Mouse (Mus musculus): Measurements from ENCODE around the gene Scarf2. TPM values are rescaled to one million over a fixed set of nuclear protein-coding genes. Genes with fewer than 3 reads are reported as not detected.

The Scarf2 gene
- total RNA-seq, 2 experiments from 2014 or later, result not detected

Other genes with a start within 250 kb of the Scarf2 start
- not detected in 2 replicates for gene Lrrc74b, start 236.0 kb upstream of the Scarf2 start, total RNA-seq (2015; ENCODE audit: low replicate concordance)
- not detected in 2 replicates for gene Lrrc74b, start 236.0 kb upstream of the Scarf2 start, total RNA-seq (2017; ENCODE audit: low replicate concordance)
- not detected in 2 replicates for gene P2rx6, start 235.4 kb upstream of the Scarf2 start, total RNA-seq (2015; ENCODE audit: low replicate concordance)
- gene P2rx6, start 235.4 kb upstream of the Scarf2 start, total RNA-seq (2017; ENCODE audit: low replicate concordance), result not detected in 2 replicates
- gene Slc7a4, start 214.1 kb upstream of the Scarf2 start, total RNA-seq (2015; ENCODE audit: low replicate concordance), result 0.38 and 0.42 TPM in 2 replicates
- 0.84 and 7.1 TPM in 2 replicates for gene Slc7a4, start 214.1 kb upstream of the Scarf2 start, total RNA-seq (2017; ENCODE audit: low replicate concordance)
- 9.6 and 20.5 TPM in 2 replicates for gene Smpd4, start 177.9 kb upstream of the Scarf2 start, total RNA-seq (2015; ENCODE audit: low replicate concordance)
- 14.6 and 19.2 TPM in 2 replicates for gene Smpd4, start 177.9 kb upstream of the Scarf2 start, total RNA-seq (2017; ENCODE audit: low replicate concordance)
- gene Ccdc74a, start 150.8 kb upstream of the Scarf2 start, total RNA-seq (2015; ENCODE audit: low replicate concordance), result not detected in 2 replicates
- gene Ccdc74a, start 150.8 kb upstream of the Scarf2 start, total RNA-seq (2017; ENCODE audit: low replicate concordance), result 0.60 and 1.7 TPM in 2 replicates
- 15.5 and 30.0 TPM in 2 replicates for gene Med15, start 64.4 kb upstream of the Scarf2 start, total RNA-seq (2015; ENCODE audit: low replicate concordance)
- gene Med15, start 64.4 kb upstream of the Scarf2 start, total RNA-seq (2017; ENCODE audit: low replicate concordance), result 16.7 and 20.7 TPM in 2 replicates
- 2.1 and 2.5 TPM in 2 replicates for gene Klhl22, start 37.7 kb upstream of the Scarf2 start, total RNA-seq (2015; ENCODE audit: low replicate concordance)
- gene Klhl22, start 37.7 kb upstream of the Scarf2 start, total RNA-seq (2017; ENCODE audit: low replicate concordance), result 4.3 and 9.0 TPM in 2 replicates
- gene B830017H08Rik, start 35.8 kb downstream of the Scarf2 start, total RNA-seq (2015; ENCODE audit: low replicate concordance), result not detected in 2 replicates
- gene B830017H08Rik, start 35.8 kb downstream of the Scarf2 start, total RNA-seq (2017; ENCODE audit: low replicate concordance), result not detected in 2 replicates
- gene Car15, start 41.1 kb downstream of the Scarf2 start, total RNA-seq (2015; ENCODE audit: low replicate concordance), result 2.5 TPM in 1 of 2 replicates, not detected in the other
- gene Car15, start 41.1 kb downstream of the Scarf2 start, total RNA-seq (2017; ENCODE audit: low replicate concordance), result 1.3 TPM in 1 of 2 replicates, not detected in the other
- gene Gm20518, start 94.4 kb downstream of the Scarf2 start, total RNA-seq (2015; ENCODE audit: low replicate concordance), result 1.0 TPM in 1 of 2 replicates, not detected in the other
- 0.68 TPM in 1 of 2 replicates, not detected in the other for gene Gm20518, start 94.4 kb downstream of the Scarf2 start, total RNA-seq (2017; ENCODE audit: low replicate concordance)
- not detected in 2 replicates for gene Tssk1, start 96.9 kb downstream of the Scarf2 start, total RNA-seq (2015; ENCODE audit: low replicate concordance)
- not detected in 2 replicates for gene Tssk1, start 96.9 kb downstream of the Scarf2 start, total RNA-seq (2017; ENCODE audit: low replicate concordance)
- 2.1 and 26.1 TPM in 2 replicates for gene Dgcr2, start 101.3 kb downstream of the Scarf2 start, total RNA-seq (2015; ENCODE audit: low replicate concordance)
- 11.6 and 13.8 TPM in 2 replicates for gene Dgcr2, start 101.3 kb downstream of the Scarf2 start, total RNA-seq (2017; ENCODE audit: low replicate concordance)
- gene Tssk2, start 101.4 kb downstream of the Scarf2 start, total RNA-seq (2015; ENCODE audit: low replicate concordance), result not detected in 2 replicates
- gene Tssk2, start 101.4 kb downstream of the Scarf2 start, total RNA-seq (2017; ENCODE audit: low replicate concordance), result not detected in 2 replicates
- 1.7 TPM in 1 of 2 replicates, not detected in the other for gene Ess2, start 114.1 kb downstream of the Scarf2 start, total RNA-seq (2015; ENCODE audit: low replicate concordance)
- 6.0 and 8.4 TPM in 2 replicates for gene Ess2, start 114.1 kb downstream of the Scarf2 start, total RNA-seq (2017; ENCODE audit: low replicate concordance)
- gene Gsc2, start 117.8 kb downstream of the Scarf2 start, total RNA-seq (2015; ENCODE audit: low replicate concordance), result not detected in 2 replicates
- gene Gsc2, start 117.8 kb downstream of the Scarf2 start, total RNA-seq (2017; ENCODE audit: low replicate concordance), result not detected in 2 replicates
- gene Slc25a1, start 130.9 kb downstream of the Scarf2 start, total RNA-seq (2015; ENCODE audit: low replicate concordance), result 5.4 and 6.9 TPM in 2 replicates
- gene Slc25a1, start 130.9 kb downstream of the Scarf2 start, total RNA-seq (2017; ENCODE audit: low replicate concordance), result 8.6 and 13.7 TPM in 2 replicates
- gene Vpreb2, start 183.1 kb downstream of the Scarf2 start, total RNA-seq (2015; ENCODE audit: low replicate concordance), result not detected in 2 replicates
- not detected in 2 replicates for gene Vpreb2, start 183.1 kb downstream of the Scarf2 start, total RNA-seq (2017; ENCODE audit: low replicate concordance)